Mouse (Mus musculus) mouse embryonic stem cell (cell line): ENCODE data around the gene Tpra1.

ENCODE experiments used
- in situ Hi-C, 2 experiments: fragments of 300-500 bp; cut with MboI; formaldehyde crosslinking; loops; 1 replicate in 1 of 2; 3 replicates in 1 of 2; pipeline ENCODE4 v1.14.3; 2019 to 2020; ENCODE audit warnings: low sequenced_read_pairs in 2 of 2, low pct_unique_long_range_greater_than_20kb in 1 of 2, mixed read lengths in 1 of 2; ENCODE audit not compliant: unreplicated experiment in 1 of 2

Gene Tpra1

DNA sequence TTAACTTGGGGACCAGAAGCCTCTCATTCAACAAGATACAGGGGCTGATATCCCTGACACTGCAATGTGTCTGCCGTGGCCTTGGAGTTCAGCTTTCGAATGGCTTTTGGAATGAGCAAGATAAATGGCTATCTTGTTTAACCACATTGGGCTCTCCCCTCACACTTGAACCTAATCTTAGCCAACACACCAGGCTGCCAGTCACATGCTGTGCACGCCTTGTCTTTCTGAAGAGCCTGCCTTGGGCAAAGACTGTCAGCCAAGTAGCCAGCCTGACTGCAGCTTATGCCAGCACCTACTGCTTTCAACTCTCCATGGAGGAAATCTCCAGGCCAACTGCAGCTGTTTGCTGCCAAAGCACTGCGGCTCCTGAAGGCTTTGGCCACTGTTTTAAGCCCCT lies 13.5 kb downstream of the Tpra1 start:
- in situ Hi-C loops = no loop called here

DNA sequence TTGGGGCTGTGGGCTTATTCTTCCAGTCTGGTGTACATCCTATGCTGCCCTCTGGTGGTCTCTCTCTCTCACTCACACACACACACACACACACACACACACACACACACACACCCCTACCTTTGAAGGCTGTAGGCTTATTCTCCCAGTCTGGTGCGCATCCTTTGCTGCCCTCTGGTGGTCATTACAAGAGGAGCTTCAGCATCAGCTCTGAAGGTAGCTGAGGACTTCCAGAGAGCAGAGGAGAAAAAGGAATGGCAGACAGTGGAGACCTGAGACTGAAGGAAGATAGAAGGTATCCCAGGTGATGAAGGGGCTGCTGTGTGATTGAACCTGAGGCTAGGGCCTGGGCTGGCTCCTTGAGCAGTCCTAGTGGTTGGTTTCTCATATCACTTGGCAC lies 14.1 kb downstream of the Tpra1 start:
- in situ Hi-C loops = no loop called here

- in situ Hi-C loops = no loop called here
Observed at GRCm38 (mm10) chr6:88918802-88919201, 16.8 kb downstream of the Tpra1 start.

DNA sequence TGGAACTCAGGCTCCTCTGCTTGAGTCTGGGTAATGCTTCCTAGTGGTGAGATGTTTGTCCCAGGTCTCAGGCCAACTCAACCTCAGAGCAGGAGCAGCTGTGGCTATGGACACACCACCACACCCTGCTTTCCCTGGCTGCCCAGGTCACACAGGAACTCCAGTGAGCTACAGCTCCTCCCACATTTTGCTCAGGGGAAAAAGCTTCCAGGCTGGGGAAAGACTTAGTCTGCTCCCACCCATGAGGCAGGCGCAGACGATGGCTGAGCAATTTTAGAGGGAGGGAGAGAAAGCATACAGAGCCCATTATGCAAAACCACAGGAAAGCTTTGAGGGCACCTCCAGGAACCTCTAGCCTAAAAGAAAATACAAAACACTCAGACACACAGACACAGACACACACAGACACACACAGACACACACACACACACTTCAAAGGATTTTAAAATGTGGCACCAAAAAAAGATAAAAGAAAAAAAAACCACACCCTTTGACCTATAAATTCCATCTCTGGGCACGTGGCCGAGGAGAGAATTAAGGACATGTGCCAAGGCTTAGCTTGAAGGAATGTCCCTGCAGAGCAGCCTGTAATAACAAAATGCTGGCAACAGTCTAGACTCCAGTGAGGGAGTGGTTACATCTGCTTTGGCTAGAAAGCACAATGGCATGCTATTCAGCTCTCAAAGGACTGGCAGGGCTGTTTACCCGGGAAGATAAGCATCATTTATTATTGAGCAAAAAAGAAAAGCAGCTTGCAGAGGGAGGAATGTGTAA lies 22.6 kb downstream of the Tpra1 start:
- in situ Hi-C loops = loop anchor here in 1 of 2 experiments (25.0 kb wide), 1 partner anchor 688 kb away; no protein-coding TSS in a partner anchor

DNA sequence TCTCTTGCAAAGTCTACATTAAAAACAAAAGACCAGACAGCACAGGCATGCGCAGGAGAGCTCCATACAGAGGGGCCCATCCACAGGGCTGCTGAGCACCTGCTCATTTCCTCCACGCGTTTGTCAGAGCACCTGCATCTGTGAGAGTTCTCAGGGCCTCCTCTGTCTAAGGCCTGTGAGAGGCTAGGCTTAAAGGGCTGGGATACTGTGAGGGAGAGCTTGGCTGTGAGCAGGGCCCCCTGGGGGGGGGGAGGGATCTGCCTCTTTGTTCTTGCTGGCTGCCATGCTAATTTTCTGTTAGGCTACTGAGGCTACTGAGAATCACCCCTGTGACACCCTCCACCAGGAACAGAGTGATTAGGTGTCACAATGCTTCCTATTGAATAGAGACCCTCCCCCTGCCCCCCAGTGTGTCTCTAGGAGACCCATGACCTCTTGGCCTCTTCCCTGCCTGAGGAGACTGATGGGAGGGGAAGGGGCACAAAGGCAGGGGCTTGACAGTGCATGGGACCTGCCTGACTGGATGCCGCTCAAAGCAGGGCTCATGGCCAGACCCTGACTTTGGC lies 23.7 kb downstream of the Tpra1 start:
- in situ Hi-C loops = loop anchor here in 1 of 2 experiments (25.0 kb wide), 1 partner anchor 687 kb away; no protein-coding TSS in a partner anchor

DNA sequence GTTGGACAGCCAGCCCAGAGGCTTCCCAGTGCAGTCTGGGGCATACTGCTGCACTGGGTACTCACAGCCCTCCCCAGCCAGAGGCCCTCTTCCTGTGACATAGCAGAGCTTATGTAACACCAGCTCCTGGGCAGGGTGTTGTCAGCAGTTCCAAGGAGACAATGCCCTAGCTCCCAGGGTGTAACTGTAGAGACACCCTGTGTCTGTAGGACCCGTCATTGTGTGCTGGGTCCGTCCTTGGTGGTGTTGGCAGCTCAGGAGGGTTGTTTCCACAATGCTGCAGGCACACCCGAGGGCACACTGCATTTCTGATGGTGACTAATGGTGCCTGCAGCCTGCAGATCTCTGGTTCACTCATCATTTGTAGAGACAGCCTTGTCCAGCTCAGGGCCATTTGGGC lies 24.8 kb downstream of the Tpra1 start:
- in situ Hi-C loops = loop anchor here in 1 of 2 experiments (25.0 kb wide), 1 partner anchor 685 kb away; no protein-coding TSS in a partner anchor

- in situ Hi-C loops = loop anchor here in 1 of 2 experiments (25.0 kb wide), 1 partner anchor 685 kb away; no protein-coding TSS in a partner anchor
Observed at GRCm38 (mm10) chr6:88927595-88927994, 25.5 kb downstream of the Tpra1 start.

- in situ Hi-C loops = loop anchor here in 1 of 2 experiments (25.0 kb wide), 1 partner anchor 684 kb away; no protein-coding TSS in a partner anchor
Observed at GRCm38 (mm10) chr6:88928026-88928425, 26.0 kb downstream of the Tpra1 start.

- in situ Hi-C loops = loop anchor here in 1 of 2 experiments (25.0 kb wide), 1 partner anchor 684 kb away; no protein-coding TSS in a partner anchor
Observed at GRCm38 (mm10) chr6:88928576-88928975, 26.5 kb downstream of the Tpra1 start.

- in situ Hi-C loops = loop anchor here in 1 of 2 experiments (25.0 kb wide), 1 partner anchor 683 kb away; no protein-coding TSS in a partner anchor
Observed at GRCm38 (mm10) chr6:88929451-88929850, 27.4 kb downstream of the Tpra1 start.

- in situ Hi-C loops = loop anchor here (5.0 to 25.0 kb wide), 3 partner anchors 72 to 682 kb away; no protein-coding TSS in a partner anchor
Observed at GRCm38 (mm10) chr6:88930049-88930448, 28.0 kb downstream of the Tpra1 start.

DNA sequence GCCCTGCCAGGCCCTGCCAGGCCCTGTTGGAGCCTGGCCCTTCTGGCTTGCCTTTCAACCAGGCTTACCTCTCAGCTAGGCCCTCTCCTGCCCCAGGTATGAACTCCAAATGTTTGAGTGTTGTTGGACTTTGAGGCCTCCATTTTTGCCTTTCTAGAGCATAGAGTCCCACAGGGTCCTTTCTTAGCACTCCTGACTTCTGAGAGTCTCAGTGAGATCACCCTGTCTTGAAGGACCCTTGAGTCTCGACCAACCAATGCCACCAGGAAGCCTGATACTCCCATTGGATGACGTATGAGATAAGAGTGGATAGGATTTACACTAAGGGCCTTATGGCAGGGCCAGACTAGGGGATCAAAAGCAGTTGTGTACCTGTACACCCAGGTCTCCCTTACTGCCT lies 29.4 kb downstream of the Tpra1 start:
- in situ Hi-C loops = loop anchor here (5.0 to 25.0 kb wide), 3 partner anchors 71 to 681 kb away; no protein-coding TSS in a partner anchor

DNA sequence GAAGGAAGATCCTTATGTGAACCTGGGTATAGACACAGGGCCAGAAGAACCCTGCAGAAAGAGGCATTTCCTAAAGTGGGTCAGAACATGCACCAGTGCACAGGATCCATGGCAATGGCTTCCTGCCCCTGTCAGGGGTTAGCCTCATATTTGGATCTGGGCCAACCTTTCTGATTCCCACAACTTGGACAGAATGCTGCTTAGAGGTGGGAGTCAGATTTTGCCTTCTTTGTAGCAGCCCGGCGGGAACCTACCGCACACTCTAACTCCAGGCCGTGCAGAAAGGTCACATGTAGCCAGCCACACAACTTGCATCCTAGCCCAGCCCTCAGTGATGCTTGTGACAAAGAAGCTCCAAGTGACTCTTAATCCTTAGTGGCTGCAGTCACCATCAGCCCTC lies 32.1 kb downstream of the Tpra1 start:
- in situ Hi-C loops = loop anchor here (5.0 to 25.0 kb wide), 3 partner anchors 68 to 678 kb away; no protein-coding TSS in a partner anchor

- in situ Hi-C loops = loop anchor here (5.0 to 25.0 kb wide), 3 partner anchors 67 to 677 kb away; no protein-coding TSS in a partner anchor
Observed at GRCm38 (mm10) chr6:88934816-88935215, 32.8 kb downstream of the Tpra1 start.

DNA sequence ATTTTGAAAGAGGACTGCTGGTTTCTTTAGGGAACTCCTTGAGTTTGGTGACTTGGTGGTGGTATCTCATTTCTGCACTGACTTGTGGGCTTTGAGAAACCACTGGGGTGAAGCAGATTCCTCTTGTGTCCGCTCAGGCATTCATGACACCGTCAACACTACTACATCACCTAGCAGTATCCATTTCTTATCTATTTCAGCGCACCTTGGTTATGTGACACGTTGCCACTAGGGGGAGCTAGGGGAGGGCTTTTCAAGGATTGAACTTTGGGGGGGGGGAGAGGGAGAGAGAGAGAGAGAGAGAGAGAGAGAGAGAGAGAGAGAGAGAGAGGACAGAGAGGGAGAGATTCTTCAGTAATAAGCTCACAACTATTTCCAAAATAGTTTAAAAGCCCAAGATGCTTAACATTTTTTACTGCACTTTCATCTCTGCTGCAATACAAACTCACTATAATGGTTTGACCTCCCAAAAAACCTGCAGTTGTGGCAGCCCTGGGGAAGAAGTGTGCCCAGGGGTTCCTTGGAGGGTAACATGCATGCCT lies 33.8 kb downstream of the Tpra1 start:
- in situ Hi-C loops = loop anchor here (10.0 to 25.0 kb wide), 2 partner anchors 69 to 676 kb away; no protein-coding TSS in a partner anchor

DNA sequence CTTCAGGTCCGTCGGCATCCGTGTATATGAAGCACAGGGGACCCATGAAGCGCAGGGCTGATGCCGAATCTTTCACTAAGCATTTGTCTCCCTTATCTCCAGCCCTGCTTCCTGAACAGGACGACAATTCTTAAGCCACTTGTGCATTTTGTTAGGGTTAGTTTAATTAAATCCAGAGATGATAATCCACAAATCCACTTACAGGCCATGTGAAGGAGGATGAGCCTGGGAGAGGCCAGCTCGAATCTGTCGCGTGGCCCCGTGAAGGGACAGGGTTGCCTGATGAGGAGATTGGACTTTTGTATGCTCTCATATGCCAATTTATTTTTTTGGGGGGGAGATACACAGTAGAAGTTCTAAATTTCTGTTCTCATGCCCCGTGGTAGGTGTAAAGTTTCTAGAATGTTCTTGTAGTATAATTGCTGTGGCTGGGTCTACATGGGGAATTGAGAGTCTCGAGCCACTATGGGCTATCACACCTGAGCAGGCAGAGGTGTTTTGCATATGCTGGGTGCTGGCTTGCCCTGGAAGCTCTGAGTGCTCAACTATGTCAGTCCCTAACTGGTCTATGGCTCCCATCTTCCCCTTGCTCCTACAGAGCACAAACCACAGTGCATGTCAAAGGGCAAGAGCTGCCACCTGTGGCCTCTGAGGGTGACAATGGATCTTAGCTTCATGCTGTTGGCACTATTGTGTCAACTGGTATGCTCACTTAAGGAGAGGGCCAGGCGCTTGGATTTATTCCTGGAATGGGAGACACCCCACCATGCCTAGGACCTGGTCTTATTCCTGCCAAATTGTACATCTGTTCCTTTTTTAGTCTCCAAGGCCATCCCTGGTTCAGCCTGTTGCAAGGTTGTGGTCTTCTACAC lies 34.5 kb downstream of the Tpra1 start:
- in situ Hi-C loops = loop anchor here (10.0 to 25.0 kb wide), 2 partner anchors 68 to 676 kb away; no protein-coding TSS in a partner anchor

- in situ Hi-C loops = loop anchor here (10.0 to 25.0 kb wide), 2 partner anchors 68 to 675 kb away; no protein-coding TSS in a partner anchor
Observed at GRCm38 (mm10) chr6:88937214-88937549, 35.1 kb downstream of the Tpra1 start.
